Mouse (Mus musculus) neural tube, embryonic 14.5 days (tissue): Measurements from ENCODE around the gene Lrmp. TPM values are rescaled to one million over a fixed set of nuclear protein-coding genes. Genes with fewer than 3 reads are reported as not detected.

Experiments
- ATAC-seq: fragments of 200-750 bp; cut with Nextera tagmentation; 2 replicates; pipeline ENCODE4 v1.8.0; 2017; ENCODE audit warnings: low read depth, mild to moderate bottlenecking, moderate TSS enrichment, moderate library complexity
- H3K27ac ChIP-seq: fragments of 300-500 bp; sonication (generic); 2 replicates; pipeline ENCODE4 v1.5.1; 2014; ENCODE audit warnings: low read depth, mild to moderate bottlenecking, control low read depth, low read length, moderate library complexity, mixed read lengths
- H3K27me3 ChIP-seq: fragments of 300-500 bp; sonication (generic); 2 replicates; pipeline ENCODE4 v1.6.1; 2014; ENCODE audit warnings: low read length; ENCODE audit not compliant: control insufficient read depth, insufficient read depth
- H3K36me3 ChIP-seq: fragments of 300-500 bp; sonication (generic); 2 replicates; pipeline ENCODE4 v1.6.1; 2014; ENCODE audit warnings: low read length, mixed read lengths; ENCODE audit not compliant: control insufficient read depth, insufficient read depth
- H3K4me1 ChIP-seq: fragments of 300-500 bp; sonication (generic); 2 replicates; pipeline ENCODE4 v1.6.1; 2014; ENCODE audit warnings: low read length; ENCODE audit not compliant: control insufficient read depth, insufficient read depth
- H3K4me2 ChIP-seq: fragments of 300-500 bp; sonication (generic); 2 replicates; pipeline ENCODE4 v1.6.1; 2014; ENCODE audit warnings: mild to moderate bottlenecking, low read depth, low read length, control low read depth
- H3K4me3 ChIP-seq: fragments of 300-500 bp; sonication (generic); 2 replicates; pipeline ENCODE4 v1.5.1; 2014; ENCODE audit warnings: low read depth, low read length, control low read depth, mixed read lengths
- H3K9ac ChIP-seq: fragments of 300-500 bp; sonication (generic); replicated peaks from 2 replicates; pipeline ENCODE4 v1.6.1; 2014; ENCODE audit warnings: low read depth, mild to moderate bottlenecking, control low read depth, low read length, mixed read lengths
- H3K9me3 ChIP-seq: fragments of 300-500 bp; sonication (generic); 2 replicates; pipeline ENCODE4 v1.6.1; 2016; ENCODE audit warnings: low read length; ENCODE audit not compliant: control insufficient read depth
- WGBS: fragments of 180-500 bp; shearing (Covaris S2); extraction: QIAGEN DNeasy Blood & Tissue Kit; methylation state at CpG from one replicate; pipeline ENCODE4 v1.1.7; 2014; 5-methylcytosine and 5-hydroxymethylcytosine counted together
- polyA plus RNA-seq: library from polyadenylated mRNA; unstranded; fragments of >200 nt; fragmentation: Nextera tagmentation; extraction: Ambion mirVana; gene quantifications from 2 replicates; pipeline ENCODE4 v1.2.1, GENCODE M21; 2014

The Lrmp gene
- polyA plus RNA-seq = 0.37 and 0.80 TPM in 2 replicates

DNA sequence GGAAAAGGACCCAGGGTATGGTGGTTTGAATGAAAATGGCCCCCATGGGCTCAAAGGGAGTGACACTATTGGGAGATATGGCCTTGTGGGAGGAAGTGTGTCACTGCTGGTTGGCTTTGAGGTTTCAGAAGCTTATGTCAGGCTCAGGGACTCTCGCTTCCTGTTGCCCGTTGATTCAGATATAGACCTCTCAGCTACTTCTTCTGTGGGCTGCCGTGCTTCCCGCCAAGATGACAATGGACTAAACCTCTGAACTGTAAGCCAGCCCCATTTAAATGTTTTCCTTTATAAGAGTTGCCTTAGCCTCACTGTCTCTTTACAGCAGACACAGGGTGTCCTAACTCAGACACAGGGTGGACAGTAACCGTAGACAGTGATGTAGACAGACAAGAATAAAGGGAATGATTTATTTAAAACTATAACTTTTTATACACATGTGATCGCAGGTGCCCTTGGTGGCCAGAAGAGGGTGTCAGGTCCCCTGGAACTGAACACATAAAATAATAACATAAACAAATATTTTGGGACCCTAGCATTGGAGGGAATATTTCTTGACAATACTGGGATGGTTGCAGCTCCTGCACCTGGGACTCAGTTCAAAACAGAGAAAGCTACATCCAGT, at the start of gene Lrmp:
TSS of gene Lrmp (plus strand) at position 178 of the 622 bp plus-strand sequence.
- Histone ChIP-seq H3K4me1 (no peaks in the 10 kb centered on the region), H3K9ac (0 out of 2 replicates have a peak within 1 kb of the TSS, but pooled peaks have one; percentile 26), H3K4me2 (no peak within 1 kb of the TSS), H3K4me3 (no peak within 1 kb of the TSS), H3K36me3 (no peaks in the 10 kb centered on the region), H3K9me3 (no peaks in the 10 kb centered on the region), H3K27ac (no peak within 1 kb of the TSS), H3K27me3 (no peaks in the 10 kb centered on the region)
- no peak for ATAC-seq
- WGBS = 73% methylated on average over 6 of the region's 6 CpGs

DNA sequence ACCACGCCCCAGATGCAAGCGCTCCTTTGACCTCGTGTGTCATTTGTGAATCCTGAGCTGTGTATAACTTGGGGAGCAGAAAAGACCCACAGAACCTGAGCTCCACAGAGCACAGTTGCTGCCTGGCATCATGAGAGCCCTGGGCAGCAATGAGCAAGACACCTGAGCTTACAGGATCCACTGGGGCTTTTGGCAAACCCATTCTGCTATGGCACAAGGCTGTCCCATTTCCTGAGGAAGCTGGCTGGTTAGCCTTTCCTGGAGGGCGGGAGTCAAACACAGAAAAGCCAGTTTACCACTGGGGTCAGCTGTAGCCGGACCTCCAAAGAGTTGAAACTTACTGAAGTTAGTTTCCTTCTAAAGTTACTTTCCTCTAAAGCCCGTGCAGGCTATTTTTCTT, 49.0 kb upstream of the Lrmp start:
- H3K9ac ChIP-seq = no peak overlapping the region
- 87% methylated on average over 6 of the region's 6 CpGs for WGBS

DNA sequence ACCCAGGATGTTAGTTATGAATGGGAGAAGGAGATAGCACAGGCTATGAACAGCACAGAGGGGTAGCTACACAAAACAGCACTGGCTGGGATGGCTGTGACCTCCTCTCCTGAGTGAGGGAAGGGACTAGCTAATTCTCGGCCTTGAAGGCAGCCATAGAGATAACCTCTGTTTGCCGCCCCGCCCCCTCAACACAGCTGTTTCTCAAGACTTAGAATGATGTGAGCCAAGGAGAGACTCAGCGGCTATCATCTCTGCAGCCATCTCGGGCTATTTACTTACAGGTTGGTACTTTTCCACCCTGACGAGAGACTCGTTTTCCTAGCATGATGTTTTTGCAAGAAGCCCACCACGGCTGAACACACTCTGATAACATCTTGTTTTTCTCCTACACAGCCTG, 47.8 kb upstream of the Lrmp start:
- no peak for ATAC-seq
- H3K36me3 ChIP-seq = no peaks in the 10 kb centered on the region
- no peaks in the 10 kb centered on the region for H3K9me3 ChIP-seq
- no peaks in the 10 kb centered on the region for H3K27me3 ChIP-seq
- no peaks in the 10 kb centered on the region for H3K4me1 ChIP-seq
- no peak overlapping the region for H3K4me2 ChIP-seq
- no peak overlapping the region for H3K9ac ChIP-seq
- no peak overlapping the region for H3K27ac ChIP-seq
- no peak overlapping the region for H3K4me3 ChIP-seq
- 89% methylated on average over 8 of the region's 8 CpGs for WGBS

More for the DNA sequence above, 49.0 kb upstream of the Lrmp start:
- H3K9me3 ChIP-seq = no peaks in the 10 kb centered on the region
- no peaks in the 10 kb centered on the region for H3K27me3 ChIP-seq
- H3K4me3 ChIP-seq = no peak overlapping the region
- H3K27ac ChIP-seq = no peak overlapping the region
- no peaks in the 10 kb centered on the region for H3K4me1 ChIP-seq
- H3K4me2 ChIP-seq = no peak overlapping the region
- no peaks in the 10 kb centered on the region for H3K36me3 ChIP-seq
- ATAC-seq = no peak

DNA sequence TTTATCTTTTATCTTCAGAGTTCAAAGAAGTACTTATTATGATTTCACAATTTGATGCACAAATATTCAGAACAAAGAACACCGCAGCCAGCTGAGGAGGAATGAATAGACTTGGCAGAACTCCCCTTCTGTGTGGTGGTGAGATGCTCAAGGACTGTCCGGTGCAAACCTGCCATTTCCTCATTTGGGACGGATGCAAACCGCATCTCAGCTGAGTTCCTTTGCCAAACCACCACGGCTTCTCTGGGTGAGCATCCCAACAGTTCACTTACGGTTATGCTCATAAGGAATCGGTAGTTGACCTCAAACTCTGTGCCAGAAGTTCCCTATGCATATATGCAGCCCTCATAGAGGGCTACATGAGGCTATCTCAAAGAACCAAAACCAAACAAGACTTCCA, 46.1 kb upstream of the Lrmp start:
- 98% methylated on average over 7 of the region's 7 CpGs for WGBS

DNA sequence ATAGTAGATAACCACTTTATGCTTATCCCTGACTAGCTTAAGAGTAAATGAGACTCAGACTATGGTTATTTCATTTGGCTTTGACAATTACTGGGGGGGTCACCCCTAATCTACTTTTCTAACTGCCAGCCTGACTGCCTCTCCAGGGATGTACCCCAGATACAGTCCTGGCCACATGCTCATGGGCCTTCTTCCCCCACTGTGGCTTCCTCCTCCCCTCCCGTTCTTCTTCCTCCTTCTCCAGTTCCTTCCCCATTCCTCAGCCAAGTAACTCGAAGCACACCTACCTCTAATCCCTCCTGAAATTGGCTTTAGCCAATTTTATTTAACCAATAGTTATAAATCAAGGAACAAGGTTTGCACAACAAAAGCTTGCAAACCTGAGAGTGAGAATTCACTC, 45.5 kb upstream of the Lrmp start:
- no peak for ATAC-seq
- H3K4me1 ChIP-seq = no peaks in the 10 kb centered on the region
- no peaks in the 10 kb centered on the region for H3K36me3 ChIP-seq
- H3K4me3 ChIP-seq = no peak overlapping the region
- H3K4me2 ChIP-seq = no peak overlapping the region
- WGBS = 97% methylated on average over 2 of the region's 2 CpGs
- no peak overlapping the region for H3K9ac ChIP-seq
- no peaks in the 10 kb centered on the region for H3K27me3 ChIP-seq
- H3K9me3 ChIP-seq = no peaks in the 10 kb centered on the region
- H3K27ac ChIP-seq = no peak overlapping the region

More for the DNA sequence above, 46.1 kb upstream of the Lrmp start:
- no peak for ATAC-seq
- Histone ChIP-seq H3K27ac (no peak overlapping the region), H3K9ac (no peak overlapping the region), H3K36me3 (no peaks in the 10 kb centered on the region), H3K9me3 (no peaks in the 10 kb centered on the region), H3K27me3 (no peaks in the 10 kb centered on the region), H3K4me3 (no peak overlapping the region), H3K4me2 (no peak overlapping the region), H3K4me1 (no peaks in the 10 kb centered on the region)

DNA sequence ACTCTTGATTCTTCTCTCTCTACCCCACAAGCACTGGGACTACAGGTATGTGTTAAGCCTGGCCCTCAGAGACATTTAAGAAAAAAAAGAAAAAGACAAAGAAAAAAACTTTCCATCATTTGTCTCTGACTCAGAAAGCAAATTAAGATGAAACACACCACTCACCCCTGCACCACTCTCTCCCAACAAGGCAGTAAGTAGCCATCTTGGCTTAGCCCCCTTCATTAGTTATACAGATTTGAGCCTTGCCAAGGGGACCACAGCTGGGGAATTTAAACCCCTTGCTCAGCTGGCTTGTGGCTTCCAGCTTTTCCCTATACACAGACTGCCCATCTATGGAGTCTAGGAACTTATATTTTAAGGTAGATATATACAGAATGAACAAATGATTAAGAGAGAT, 41.0 kb upstream of the Lrmp start:
- Histone ChIP-seq H3K9me3 (no peaks in the 10 kb centered on the region), H3K4me2 (peak overlapping the region; percentile 33), H3K4me1 (peaks cover 5% of the 10 kb centered on the region; the same call in 1 of the 2 replicates), H3K27ac (no peak overlapping the region), H3K4me3 (no peak overlapping the region), H3K9ac (no peak overlapping the region), H3K36me3 (no peaks in the 10 kb centered on the region), H3K27me3 (no peaks in the 10 kb centered on the region)
- no peak for ATAC-seq

DNA sequence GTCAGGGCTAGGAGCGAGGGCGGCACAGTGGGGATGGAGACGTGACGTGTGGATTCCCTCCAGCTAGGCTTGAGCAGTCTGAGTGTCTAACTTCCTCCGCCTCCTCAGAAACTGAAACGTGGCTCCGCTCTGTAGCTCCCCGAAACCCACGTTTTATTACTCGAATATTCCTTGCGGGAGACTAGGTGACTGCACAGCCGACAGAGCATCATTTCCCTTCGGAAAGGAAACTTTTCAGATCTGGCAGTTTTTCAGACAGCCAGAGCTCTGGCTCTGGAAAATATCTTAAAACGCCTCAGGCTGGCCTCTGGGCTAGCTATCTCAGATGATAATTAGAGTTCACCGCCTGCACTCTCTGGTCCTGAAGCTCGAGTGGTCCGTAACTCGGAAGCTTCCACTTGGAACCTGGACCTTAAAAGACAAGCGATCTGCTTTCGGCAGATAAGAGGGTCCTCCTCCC, 40.3 kb upstream of the Lrmp start:
- WGBS = under 1% methylated on average over 20 of the region's 20 CpGs
- peak; percentile 52; the same call in 1 of the 2 replicates for ATAC-seq

DNA sequence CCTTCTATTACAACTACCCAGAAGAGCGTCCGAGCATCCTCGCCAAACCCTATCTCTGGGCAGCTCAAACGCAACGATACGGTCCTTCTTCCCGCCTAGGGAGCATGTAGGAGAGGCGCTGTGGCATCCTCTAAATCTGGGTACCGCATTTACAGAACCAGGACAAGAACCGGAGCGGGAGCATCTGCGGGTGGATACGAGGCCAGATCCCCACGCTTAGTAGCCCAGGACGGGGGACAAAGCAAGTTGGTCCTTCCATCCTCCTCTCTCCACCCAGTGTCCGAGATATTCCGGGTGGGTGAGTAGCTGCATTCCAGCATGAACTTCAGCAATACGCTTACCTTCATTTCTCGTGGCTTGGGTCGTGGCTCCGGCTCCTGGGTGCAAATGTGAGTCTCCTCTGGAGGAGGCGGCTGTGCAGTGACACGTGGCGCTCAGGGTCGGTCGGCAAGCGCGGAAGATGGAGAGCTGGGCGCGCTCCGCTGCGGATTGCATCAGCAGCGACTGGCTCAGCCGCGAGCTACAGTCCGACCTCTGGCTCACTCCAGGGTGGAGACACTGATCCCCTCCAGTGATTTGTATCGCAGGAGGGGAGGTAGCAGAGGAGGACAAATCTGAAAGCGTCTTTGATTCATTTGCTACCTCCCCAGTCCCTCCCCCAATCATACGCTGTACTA, 39.8 kb upstream of the Lrmp start, which contains the start of gene Bcat1:
TSS of gene Bcat1 (minus strand) at position 637 of the 677 bp plus-strand sequence.
- Histone ChIP-seq H3K9ac (peak within 1 kb of the TSS; percentile 63), H3K27me3 (no peaks in the 10 kb centered on the region), H3K9me3 (no peaks in the 10 kb centered on the region), H3K36me3 (no peaks in the 10 kb centered on the region), H3K27ac (no peak within 1 kb of the TSS), H3K4me2 (peak within 1 kb of the TSS; percentile 98), H3K4me3 (peak within 1 kb of the TSS; percentile 47), H3K4me1 (peaks cover 5% of the 10 kb centered on the region; the same call in 1 of the 2 replicates)
- WGBS = under 1% methylated on average over 39 of the region's 39 CpGs
- peak; percentile 89 for ATAC-seq

More for the DNA sequence above, 40.3 kb upstream of the Lrmp start:
- Histone ChIP-seq H3K27me3 (no peaks in the 10 kb centered on the region), H3K36me3 (no peaks in the 10 kb centered on the region), H3K27ac (no peak overlapping the region), H3K4me2 (peak overlapping the region; percentile 98), H3K9ac (peak overlapping the region; percentile 63), H3K4me3 (peak overlapping the region; percentile 47), H3K9me3 (no peaks in the 10 kb centered on the region), H3K4me1 (peaks cover 5% of the 10 kb centered on the region; the same call in 1 of the 2 replicates)

DNA sequence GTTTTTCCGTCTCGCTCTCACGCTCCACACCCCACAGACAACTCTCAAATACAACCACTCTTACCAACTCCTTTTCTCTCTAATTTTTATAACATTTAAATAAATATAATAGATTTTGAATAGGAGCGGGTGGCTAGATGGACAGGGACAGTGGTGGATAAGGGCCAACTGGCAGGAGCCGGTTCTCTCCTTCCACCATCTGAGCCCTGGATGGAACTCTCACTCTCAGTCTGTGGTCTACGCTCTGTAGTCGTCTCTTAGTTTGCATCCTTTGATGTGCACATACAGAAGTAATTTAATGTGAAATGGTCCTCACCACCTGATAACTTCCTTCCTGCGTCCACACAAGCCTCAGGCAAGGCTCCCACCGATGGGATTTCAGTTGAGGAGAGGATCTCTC, 39.2 kb upstream of the Lrmp start:
- Histone ChIP-seq H3K27ac (no peak overlapping the region), H3K27me3 (no peaks in the 10 kb centered on the region), H3K4me2 (peak overlapping the region; percentile 98), H3K36me3 (no peaks in the 10 kb centered on the region), H3K9ac (no peak overlapping the region), H3K4me1 (peaks cover 5% of the 10 kb centered on the region; the same call in 1 of the 2 replicates), H3K9me3 (no peaks in the 10 kb centered on the region), H3K4me3 (peak overlapping the region; percentile 47)
- 0 out of 2 replicates have a peak, but pooled peaks have one; percentile 36 for ATAC-seq
- 13% methylated on average over 9 of the region's 9 CpGs for WGBS
